Mouse (Mus musculus): ENCODE results near the gene Plekhb2.
A peak's percentile ranks its signal among the peaks of the same experiment; 100 is the strongest.

Plekhb2 gene

DNA sequence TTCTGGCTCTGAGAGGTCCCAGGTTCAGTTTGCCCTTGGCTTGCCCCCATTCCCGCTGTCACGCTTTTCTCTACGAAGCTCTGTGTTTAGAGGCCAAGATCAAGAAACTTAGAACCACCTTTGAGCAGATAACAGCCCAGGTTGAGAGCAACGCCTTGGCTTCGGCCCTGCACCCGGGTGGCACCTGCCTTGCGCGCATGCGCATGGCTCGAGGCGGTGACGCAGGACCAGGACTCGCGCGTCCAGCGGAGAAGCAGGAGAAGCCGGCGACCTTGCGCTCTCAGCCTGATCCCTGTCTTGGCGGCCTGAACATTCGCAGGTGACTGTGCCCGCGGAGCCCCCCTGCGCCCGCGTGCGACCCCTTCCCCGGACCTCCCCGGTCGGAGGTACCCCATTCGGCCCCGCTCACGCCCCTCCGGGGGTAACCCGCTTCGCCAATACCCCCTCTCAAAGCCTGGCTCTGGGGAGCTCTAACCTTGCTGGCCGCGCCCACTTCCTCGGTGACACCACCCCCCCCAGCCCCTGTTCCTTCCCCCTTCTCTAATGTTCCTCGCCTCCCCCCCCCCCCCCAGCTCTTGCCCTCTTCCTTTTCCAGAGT is at the start of gene Plekhb2:
Gene Plekhb2 (plus strand): TSS at position 232 of the 598 bp plus-strand sequence.
- peak; percentile 71 to 79 for DNase-seq (ENCODE audit: low spot score in 2 of 2)

DNA sequence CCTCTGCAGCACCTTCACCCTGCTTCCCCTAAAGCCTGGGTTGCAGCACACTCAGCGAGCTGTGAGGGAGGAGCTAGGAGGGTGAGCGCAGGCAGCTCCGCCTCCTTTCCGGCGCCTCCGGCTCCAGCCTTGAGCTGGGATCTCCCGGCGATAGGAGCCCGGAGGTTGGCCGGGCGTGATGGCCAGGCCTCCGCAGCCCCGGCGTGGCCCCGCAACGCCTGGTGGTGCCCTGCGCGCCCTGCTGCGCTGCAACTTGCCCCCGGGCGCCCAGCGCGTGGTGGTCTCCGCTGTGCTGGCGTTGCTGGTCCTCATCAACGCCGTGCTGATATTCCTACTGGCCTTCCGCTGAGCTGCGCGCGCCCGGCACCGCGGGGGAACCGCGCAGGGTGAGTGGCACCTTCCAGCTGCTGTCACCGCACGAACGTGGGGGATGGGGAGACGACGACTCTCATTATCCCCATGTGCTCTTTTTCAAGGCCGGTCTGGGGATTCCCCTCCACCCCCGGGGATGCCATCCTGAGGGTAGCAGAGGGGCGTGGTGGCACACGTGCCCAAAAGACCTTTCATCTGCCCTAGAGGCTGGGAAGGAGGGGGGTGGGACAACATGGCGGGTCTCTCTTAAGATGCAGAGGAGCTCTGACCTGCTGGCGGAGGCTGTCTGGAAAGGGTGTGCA is 48.0 kb upstream of the Plekhb2 start:
- DNase-seq (ENCODE audit: low spot score in 2 of 2): peak; percentile 30 to 34

DNA sequence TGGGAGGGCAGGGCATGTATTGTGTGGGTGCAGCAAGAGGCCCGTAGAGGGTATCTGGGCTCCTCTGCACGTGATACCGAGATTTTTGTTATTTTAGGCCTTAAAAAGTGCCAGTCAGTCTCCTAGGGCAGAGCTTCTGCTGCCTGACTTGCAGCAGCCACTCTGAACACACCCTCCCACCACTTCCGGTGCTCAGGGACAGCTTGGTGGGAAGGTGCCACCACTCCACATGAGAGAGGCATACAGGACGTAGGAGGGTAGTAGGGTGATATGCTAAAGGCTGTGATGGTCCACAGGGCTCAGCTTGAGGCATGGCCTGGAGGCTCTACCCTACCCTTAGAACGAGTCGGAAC is 47.5 kb upstream of the Plekhb2 start:
- DNase-seq (ENCODE audit: low spot score in 2 of 2): peak in 1 of 2 experiments; percentile 10

DNA sequence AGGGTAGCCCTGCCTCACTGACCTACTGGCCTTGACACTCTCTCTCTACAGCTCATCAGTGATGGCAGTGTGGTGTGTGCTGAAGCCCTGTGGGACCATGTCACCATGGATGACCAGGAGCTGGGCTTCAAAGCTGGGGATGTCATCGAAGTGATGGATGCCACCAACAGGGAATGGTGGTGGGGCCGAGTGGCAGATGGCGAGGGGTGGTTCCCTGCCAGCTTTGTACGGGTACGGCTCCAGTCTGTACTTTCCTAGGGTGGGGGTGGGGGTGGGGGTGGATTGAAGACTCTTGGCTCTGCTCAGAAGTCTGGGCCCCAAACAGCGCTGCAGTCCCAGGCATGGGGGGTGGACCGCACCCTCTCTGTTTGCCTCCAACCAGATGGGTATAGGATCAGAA is 44.9 kb upstream of the Plekhb2 start:
- no peak for DNase-seq (ENCODE audit: low spot score in 2 of 2)

DNA sequence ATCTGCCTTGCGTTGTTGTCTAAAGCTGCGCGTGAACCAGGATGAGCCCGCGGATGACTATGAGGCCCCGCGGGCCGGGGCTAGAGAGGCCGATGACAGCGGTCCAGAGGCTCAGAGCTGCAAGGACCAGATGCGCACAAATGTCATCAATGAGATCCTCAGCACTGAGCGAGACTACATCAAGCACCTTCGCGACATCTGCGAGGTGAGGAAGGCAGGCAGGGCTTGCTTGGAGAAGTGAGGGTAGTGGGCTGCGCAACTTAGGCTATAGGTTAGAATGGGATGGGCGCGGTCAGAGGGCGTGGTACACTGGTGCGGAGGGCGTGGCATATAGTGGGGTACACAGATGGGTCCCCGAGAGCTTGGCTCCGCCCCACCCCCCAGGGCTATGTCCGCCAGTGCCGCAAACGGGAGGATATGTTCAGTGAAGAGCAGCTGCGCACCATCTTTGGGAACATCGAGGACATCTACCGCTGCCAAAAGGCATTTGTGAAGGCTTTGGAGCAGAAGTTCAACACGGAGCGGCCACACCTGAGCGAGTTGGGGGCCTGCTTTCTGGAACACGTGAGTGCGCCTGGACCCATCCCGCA is 43.8 kb upstream of the Plekhb2 start:
- DNase-seq (ENCODE audit: low spot score in 2 of 2): no peak

DNA sequence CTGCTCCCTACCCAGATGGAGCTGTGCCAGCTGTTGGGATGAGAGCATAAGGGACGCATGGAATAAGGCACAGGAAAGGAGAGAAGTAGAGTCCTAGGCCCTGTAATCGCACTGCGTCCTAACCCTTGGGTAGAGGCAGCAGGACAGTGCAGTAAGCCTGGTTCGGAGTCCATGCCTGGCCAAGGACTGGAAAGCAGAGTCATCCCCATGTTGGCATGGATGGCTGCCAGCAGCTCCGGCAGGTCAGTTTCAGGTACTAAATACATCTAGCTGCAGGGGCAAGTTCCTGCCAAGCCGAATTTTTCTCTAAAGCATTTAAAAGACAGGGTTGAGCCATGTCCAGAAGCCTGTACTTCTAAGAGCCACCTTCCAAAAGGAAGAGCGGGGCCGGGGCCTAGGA is 41.3 kb upstream of the Plekhb2 start:
- no peak for DNase-seq (ENCODE audit: low spot score in 2 of 2)

DNA sequence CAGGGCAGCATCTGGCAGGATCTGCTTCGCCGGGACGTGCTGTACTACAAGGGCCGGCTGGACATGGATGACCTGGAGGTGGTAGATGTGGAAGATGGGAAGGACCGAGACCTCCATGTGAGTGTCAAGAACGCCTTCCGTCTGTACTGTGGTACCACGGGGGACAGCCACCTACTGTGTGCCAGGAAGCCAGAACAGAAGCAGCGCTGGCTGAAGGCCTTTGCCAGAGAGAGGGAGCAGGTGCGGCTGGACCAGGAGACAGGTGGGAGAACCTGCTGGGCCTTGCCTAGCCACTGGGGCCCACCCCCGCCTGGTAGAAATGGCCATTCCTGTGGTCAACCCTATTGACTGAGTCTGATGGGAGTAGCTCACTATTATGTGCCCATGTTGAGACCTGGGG is 39.5 kb upstream of the Plekhb2 start:
- no peak for DNase-seq (ENCODE audit: low spot score in 2 of 2)

DNA sequence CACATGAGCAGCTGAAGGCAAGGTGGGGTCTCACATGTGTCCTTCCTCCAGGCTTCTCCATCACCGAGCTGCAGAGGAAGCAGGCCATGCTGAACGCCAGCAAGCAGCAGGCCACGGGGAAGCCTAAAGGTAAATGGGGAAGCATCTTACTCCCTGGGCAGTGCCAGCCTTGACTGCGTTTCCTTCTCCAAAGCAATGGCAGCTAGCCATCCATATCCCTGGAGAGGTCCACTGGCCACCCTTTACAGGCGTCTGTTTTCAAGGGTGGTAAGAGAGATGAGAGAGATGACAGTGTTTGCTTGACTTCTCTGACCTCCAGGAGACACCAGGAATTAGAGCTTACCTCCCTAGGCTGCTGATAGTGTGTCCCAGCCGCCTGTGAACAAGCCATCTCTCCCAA is 38.7 kb upstream of the Plekhb2 start:
- DNase-seq (ENCODE audit: low spot score in 2 of 2): no peak

DNA sequence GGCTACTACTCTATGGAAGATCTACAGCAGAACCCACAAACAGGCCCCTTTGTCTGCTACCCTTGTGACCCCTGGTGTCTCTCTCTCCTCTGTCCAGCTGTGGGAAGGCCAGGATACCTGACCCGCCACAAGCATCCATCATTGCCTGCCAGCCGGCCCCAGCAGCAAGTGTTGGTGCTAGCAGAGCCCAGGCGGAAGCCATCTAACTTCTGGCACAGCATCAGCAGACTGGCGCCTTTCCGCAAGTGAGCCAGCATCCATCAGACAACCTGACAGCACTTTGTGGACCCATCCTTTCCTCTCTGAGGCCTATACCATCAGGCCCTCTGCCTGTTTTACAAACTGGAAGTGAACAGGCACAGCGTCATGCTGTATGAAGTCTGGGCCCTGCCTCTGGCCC is 38.2 kb upstream of the Plekhb2 start:
- no peak for DNase-seq (ENCODE audit: low spot score in 2 of 2)

DNA sequence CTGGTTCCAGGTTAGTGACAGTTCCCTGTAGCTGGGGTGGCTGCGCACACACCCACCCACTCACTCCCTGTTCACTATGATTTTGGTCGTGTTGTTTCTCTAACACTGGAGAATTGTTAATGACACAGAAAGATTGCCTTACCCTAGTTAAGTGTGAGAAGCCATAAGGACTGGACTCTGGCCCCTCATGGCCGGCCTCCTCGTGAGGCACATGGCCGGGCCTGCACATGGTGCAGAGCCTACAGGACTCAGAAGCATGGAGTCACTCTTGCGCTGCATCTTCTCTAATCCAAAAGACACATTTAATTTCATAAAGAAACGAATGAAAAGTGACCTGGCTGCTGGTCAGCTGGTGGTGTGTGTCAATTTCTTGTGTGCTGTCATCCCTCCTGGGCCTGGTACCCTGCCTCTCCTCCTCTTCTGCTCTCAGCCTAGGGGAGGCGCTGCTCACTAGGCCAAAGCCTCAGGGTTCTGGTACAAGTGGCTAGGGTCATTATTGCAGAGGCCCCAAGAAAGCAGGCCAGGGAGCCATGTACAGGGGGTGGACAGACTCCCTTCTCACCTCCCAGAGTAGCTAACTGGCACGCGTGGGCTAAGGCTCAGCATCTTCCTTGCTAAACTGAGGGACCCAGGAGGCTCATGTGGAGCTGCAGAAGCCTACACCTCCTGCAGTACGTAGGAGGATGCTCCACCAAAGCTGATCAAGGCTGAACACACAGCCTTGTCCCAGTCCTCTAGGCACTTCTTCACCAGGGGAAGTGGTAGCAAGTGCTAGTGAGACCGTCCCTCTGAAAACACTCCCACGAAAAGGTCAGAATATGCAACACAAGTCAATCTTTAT is 37.1 kb upstream of the Plekhb2 start:
- no peak for DNase-seq (ENCODE audit: low spot score in 2 of 2)

DNA sequence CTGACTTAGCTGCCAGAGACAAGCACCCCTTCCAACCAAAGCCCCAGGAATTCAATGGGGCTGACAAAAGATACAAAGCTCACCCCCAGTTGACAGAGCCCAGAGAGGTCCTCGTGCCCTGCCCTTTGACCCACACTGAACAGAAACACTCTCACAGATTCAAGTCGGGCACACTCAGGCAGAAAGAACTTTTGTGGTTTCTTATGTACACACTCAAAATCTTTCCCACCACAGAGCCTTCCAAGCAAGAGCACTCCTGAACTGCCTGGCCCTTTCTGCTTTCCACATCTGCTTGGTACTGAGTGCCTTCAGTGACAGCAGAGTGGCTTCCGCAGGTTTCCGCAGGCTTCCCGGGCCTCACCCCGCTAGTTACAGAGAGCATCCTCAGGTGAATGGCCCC is 33.9 kb upstream of the Plekhb2 start:
- no peak for DNase-seq (ENCODE audit: low spot score in 2 of 2)

DNA sequence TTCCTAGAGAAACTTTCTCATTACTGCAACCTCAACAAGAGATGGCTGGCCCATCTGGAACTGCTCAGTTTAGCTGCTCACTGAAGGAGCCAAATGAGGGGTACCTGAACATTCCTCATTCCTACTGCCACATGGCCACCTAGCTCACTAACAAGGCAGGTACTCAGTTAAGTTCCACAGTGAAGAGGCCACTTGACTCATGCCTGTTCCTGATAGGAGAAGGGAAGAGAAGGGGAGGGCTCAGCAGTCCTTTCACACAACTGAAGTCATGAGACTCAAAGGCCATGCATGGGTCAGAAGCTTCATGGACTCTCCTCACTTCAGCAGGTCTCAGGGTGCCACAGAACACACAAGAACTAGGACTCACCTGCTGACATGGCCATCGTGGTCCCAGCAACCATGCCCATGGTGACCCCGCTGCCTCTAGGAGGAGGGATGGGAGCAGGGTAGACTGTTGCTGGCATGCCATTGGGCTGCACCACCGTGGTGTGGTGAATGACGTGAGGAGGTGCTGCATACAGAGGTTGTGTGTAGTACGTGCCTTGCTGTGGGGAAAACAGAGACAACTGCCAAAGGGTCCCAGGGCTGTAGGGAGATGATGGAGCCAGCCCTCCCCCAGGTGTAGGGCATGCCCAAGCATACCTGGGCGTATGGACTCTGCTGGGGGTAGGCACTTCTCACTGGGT is 30.4 kb upstream of the Plekhb2 start:
- no peak for DNase-seq (ENCODE audit: low spot score in 2 of 2)

DNA sequence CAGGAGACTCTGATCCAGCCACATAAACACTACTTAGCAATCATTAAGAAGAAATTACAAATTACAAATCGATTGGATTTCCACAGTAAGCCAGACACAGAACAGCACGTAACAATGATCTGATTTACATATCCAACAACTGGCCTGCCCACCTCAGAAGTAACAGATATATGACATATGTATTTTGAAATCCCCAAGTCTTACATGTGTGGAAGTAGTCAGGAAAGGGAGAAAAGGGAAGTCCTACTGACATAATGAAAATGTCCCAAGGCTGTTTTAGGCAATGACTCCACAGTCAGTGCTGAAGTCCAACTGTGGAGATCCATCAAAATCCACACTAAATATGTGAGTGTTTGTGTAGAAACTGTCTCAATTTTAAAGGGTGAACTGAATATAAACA is 28.4 kb upstream of the Plekhb2 start:
- DNase-seq (ENCODE audit: low spot score in 2 of 2): no peak

DNA sequence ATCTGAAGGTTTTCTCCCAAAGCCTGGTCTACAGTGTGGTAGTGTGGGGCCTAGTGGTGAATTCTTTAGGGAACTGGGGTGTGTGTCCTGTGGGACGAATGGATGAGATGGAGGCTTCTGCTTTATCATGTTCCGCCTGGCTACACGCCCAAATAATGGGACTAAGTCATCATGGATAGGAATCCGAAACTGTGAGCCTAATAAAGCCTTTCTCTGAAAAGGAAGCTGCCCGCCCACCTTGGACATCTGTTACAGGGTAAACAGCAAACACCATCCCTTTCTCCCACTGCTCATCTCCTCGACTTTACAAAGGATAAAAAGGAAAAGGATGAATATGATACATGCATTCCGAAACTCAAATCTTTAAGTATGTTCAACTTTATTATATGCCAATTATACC is 27.8 kb upstream of the Plekhb2 start:
- DNase-seq (ENCODE audit: low spot score in 2 of 2): no peak

DNA sequence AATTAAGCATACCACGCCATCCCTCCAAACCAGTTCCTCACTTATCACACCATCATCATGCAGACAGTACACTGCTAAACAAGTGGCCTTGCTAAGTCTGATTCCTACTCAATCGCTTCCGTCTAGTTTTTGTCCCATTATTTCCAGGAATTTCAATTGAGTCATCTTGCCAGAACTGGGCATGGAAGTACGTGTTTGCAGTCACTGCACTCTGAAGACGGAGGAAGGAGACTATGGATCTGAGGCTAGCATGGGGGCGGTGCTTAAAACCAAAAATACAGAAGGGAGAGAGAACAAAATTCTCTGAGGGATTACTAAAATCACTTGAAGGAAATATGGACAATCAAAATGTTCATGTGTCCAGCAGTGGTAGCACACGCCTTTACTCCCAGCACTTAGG is 27.0 kb upstream of the Plekhb2 start:
- no peak for DNase-seq (ENCODE audit: low spot score in 2 of 2)

DNA sequence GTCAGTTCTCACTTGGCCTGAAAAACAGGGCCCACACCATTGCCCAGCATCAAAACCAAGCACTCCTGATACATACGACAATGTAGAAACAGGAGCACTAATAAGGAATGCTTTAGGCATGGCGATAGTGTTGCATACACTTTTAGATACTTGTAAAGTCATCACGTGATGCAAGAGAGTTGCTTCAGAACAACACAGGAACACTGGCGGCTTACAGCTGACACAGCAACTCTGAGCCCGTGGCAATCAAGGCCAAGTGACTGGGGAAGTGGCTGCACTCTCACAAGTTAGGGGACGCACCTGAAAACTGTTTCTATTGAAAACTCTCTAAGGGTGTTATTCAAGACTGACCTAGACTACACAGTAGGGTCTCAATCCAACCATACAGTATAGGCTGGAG is 26.4 kb upstream of the Plekhb2 start:
- DNase-seq (ENCODE audit: low spot score in 2 of 2): no peak

DNA sequence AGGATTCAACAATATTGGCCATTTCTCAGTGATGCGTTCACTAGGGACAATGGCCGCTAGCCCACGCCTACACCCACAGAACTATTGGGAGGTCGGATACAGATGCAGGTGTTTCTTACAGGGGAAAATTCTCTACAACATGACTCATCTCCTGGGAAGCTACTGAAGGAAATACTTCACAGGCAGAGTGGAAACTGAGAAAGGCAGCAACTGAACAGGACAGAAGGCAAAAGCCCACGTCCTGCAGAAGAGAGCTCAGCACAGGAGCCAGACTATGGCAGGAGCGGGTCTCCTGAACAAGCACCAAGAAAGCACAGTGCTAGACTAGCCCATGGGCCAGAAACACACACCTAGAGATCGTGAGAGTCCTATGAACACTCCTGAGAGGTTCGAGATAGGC is 25.6 kb upstream of the Plekhb2 start:
- DNase-seq (ENCODE audit: low spot score in 2 of 2): no peak

DNA sequence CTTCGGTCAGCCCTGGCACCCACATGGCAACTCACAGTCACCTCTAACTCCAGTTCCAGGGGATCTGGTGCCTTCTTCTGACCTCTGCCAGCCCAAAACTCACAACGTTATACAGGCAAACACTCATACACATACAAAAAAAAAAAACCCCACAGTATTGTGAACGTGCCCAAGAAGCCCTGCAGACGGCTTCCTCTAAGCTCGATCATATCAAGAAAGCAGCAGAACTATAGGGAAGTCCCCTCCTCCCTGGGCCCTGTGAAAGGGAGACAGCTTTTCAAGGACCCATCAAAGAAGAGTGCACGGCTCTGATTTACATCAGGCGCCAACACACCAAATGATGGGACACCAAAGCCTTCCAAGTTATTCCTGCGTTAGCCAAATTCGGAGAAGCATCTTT is 23.9 kb upstream of the Plekhb2 start:
- no peak for DNase-seq (ENCODE audit: low spot score in 2 of 2)

DNA sequence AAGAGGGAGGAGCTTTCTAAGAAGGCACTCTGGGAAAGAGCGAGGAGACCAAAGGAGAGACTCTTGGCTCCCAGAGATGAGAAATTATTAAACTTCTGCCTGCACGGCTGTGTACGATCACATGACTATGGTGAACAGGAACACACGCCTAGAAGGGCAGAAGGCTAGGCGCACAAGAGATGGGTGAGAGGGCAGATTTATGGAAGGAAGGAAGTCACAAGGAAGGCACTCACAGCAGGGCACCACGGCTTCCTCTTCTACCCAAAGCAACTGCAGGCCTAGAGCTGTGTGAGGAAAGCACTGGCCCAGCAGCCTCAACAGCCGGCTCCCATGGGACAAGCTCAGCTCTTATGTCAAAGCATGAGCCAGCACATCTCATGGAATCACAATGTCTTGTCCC is 21.9 kb upstream of the Plekhb2 start:
- DNase-seq (ENCODE audit: low spot score in 2 of 2): no peak

DNA sequence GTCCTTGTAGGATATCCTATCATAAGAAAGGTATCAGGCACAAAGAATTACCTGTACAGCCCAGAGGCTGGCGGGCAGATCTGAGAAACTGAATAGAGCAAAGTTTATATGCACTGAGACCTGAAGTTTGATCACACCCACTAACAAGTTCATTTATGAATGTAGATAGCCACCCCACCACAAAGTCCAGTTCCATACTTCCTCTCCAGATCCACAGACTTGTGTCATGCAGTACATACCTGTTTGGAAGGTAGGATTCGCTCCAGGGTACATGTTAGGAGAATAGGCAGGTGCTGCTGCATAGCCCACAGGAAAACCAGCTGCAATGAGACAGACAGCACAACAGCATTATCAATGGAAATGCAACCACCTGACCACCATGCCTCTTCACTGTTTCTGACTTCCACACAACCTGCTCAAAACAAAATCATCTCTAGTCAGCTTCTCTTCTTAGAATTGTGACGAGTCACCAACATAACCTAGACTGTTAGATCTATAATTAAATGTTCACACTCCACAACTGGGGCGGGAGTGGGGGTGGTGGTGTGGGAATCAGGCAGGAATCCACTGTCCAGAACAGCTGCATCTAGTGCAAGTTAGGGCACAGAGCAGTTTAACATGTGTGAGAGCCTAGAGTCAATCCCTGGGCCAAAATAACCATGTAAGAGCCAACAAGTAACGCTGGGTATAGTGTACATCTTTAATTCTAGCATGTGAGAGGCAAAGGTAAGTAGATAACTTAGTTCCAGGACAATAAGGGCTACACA is 21.1 kb upstream of the Plekhb2 start:
- no peak for DNase-seq (ENCODE audit: low spot score in 2 of 2)

DNA sequence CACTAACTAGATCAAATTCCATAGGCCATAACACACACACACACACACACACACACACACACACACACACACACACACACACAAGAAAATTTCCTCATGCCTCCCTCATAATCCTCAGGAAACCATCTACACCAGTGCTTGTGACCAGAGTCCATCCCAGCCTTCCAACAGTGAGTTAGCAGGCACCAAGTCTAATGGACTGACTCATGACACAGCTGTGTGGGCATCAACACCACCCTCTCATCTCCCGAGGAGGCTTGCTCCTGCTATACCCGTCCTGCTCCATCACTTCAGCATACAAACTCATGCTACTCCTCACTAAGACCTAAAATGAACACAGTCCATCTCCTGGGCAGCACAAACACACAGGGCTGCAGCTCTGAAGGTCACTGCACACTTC is 18.8 kb upstream of the Plekhb2 start:
- DNase-seq (ENCODE audit: low spot score in 2 of 2): no peak
